Mouse (Mus musculus) effector memory CD4-positive, alpha-beta T cell, adult 7 months (primary cell): ENCODE measurements around the gene Fgfr3. TPM values are rescaled to one million over a fixed set of nuclear protein-coding genes. Genes with fewer than 3 reads are reported as not detected.

Experiments used
- polyA plus RNA-seq: library from polyadenylated mRNA; unstranded; fragments of 100-300 nt; shearing (Covaris generic); gene quantifications from one replicate; pipeline ENCODE4 v1.2.1, GENCODE M21; 2017

Fgfr3 gene
- 0.40 TPM for polyA plus RNA-seq

GRCm38 (mm10) chr5:33721541-33722265, at the start of gene Fgfr3:
Fgfr3 (plus strand) TSS chr5:33721674.

DNA sequence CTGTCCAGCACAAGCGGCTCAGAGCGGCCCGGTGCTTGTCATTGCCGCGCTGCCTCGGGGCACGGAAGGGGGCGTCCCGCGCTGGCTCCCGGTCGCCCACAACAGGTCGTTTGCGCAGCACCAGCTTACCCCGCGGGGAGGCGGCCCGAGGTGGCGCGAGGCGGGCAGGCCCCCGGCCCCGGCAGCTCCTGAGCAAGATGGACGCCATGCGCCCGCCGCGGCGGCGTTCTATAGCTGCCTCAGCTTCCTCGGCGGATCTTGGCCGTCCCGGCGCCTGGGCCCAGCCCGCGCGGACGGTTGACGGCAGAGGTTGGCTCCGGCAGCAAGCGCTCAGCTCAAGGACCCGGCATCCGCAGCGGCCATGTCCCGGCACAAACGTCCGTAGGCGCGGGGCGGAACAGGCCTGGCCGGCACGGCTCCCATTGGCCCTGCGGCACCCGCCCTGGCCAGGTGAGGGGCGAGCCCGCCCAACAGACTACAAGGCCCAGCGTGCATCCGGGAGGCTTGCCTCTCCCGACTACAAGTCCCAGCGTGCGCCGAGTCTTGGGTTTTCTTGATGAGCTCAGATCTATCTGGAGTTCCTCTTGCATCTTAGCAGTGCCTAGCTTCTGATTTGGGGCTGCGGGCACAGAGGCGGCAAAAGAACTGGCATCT, 61.0 kb downstream of the Fgfr3 start, which contains the start of gene Letm1:
TSS of gene Letm1 (minus strand) at position 473 of the 654 bp plus-strand sequence.

Other genes starting within 250 kb of the Fgfr3 start
- gene Fam53a, start 92.0 kb upstream of the Fgfr3 start, polyA plus RNA-seq = 44.6 TPM
- not detected for gene Gm9903, start 91.7 kb upstream of the Fgfr3 start, polyA plus RNA-seq
- 210 TPM for gene Slbp, start 69.1 kb upstream of the Fgfr3 start, polyA plus RNA-seq
- gene Tacc3, start 63.5 kb upstream of the Fgfr3 start, polyA plus RNA-seq = 11.7 TPM
- gene Tmem129, start 63.3 kb upstream of the Fgfr3 start, polyA plus RNA-seq = 10.1 TPM
- gene Letm1, start 61.1 kb downstream of the Fgfr3 start, polyA plus RNA-seq = 105 TPM
- 28.5 TPM for gene Nsd2, start 99.1 kb downstream of the Fgfr3 start, polyA plus RNA-seq
- 34.0 TPM for gene Nelfa, start 214.7 kb downstream of the Fgfr3 start, polyA plus RNA-seq